Mouse (Mus musculus): ENCODE data around the gene Cdkn2aipnl. TPM values are rescaled to one million over a fixed set of nuclear protein-coding genes. Genes with fewer than 3 reads are reported as not detected.

Gene Cdkn2aipnl
- polyA plus RNA-seq, 1 experiment = 92.4 TPM

- no peak overlapping the region; the same call in 1 of the 2 replicates for H3K27ac ChIP-seq (ENCODE audit: control insufficient read depth, insufficient read depth, low read length)
- H3K27me3 ChIP-seq (ENCODE audit: control insufficient read depth, insufficient read depth, low read length) = no peaks in the 10 kb centered on the region
- WGBS = 92% methylated on average over 5 of the region's 5 CpGs
- H3K4me1 ChIP-seq (replicated peaks; ENCODE audit: control insufficient read depth, insufficient read depth, low read length) = peaks cover 35% of the 10 kb centered on the region
- no peak for DNase-seq
- peaks cover 20% of the 10 kb centered on the region for H3K36me3 ChIP-seq (ENCODE audit: control insufficient read depth, insufficient read depth, low read length)
- H3K4me3 ChIP-seq (ENCODE audit: control insufficient read depth, insufficient read depth, low read length) = no peak overlapping the region
- no peak for TF ChIP-seq CTCF (IDR thresholded peaks at IDR 0.05; ENCODE audit: borderline replicate concordance, control insufficient read depth, extremely low read depth, insufficient read depth, low read length, poor library complexity)
- no peak for TF ChIP-seq POLR2A (IDR thresholded peaks at IDR 0.05; ENCODE audit: control insufficient read depth, extremely low read depth, insufficient read depth, low read length, poor library complexity)
These were observed 810 bp upstream of the Cdkn2aipnl start for GRCm38 (mm10) chr11:51966651-51967050.

GRCm38 (mm10) chr11:51968896-51969295 lies 1.4 kb downstream of the Cdkn2aipnl start:
- peaks cover 23% of the 10 kb centered on the region for H3K4me1 ChIP-seq (replicated peaks; ENCODE audit: control insufficient read depth, insufficient read depth, low read length)
- no peak for TF ChIP-seq POLR2A (IDR thresholded peaks at IDR 0.05; ENCODE audit: control insufficient read depth, extremely low read depth, insufficient read depth, low read length, poor library complexity)
- no peak for TF ChIP-seq CTCF (IDR thresholded peaks at IDR 0.05; ENCODE audit: borderline replicate concordance, control insufficient read depth, extremely low read depth, insufficient read depth, low read length, poor library complexity)
- WGBS = 83% methylated on average over 9 of the region's 9 CpGs
- peak overlapping the region; percentile 30; the same call in 1 of the 2 replicates for H3K27ac ChIP-seq (ENCODE audit: control insufficient read depth, insufficient read depth, low read length)
- H3K27me3 ChIP-seq (ENCODE audit: control insufficient read depth, insufficient read depth, low read length) = no peaks in the 10 kb centered on the region
- H3K36me3 ChIP-seq (ENCODE audit: control insufficient read depth, insufficient read depth, low read length) = peaks cover 43% of the 10 kb centered on the region
- DNase-seq = no peak
- no peak overlapping the region for H3K4me3 ChIP-seq (ENCODE audit: control insufficient read depth, insufficient read depth, low read length)

- peaks cover 48% of the 10 kb centered on the region for H3K36me3 ChIP-seq (ENCODE audit: control insufficient read depth, insufficient read depth, low read length)
- H3K4me3 ChIP-seq (ENCODE audit: control insufficient read depth, insufficient read depth, low read length) = no peak overlapping the region
- 91% methylated on average over 2 of the region's 2 CpGs for WGBS
- H3K27ac ChIP-seq (ENCODE audit: control insufficient read depth, insufficient read depth, low read length) = no peak overlapping the region
- no peaks in the 10 kb centered on the region for H3K27me3 ChIP-seq (ENCODE audit: control insufficient read depth, insufficient read depth, low read length)
- DNase-seq = no peak
- peaks cover 22% of the 10 kb centered on the region for H3K4me1 ChIP-seq (replicated peaks; ENCODE audit: control insufficient read depth, insufficient read depth, low read length)
- TF ChIP-seq CTCF (IDR thresholded peaks at IDR 0.05; ENCODE audit: borderline replicate concordance, control insufficient read depth, extremely low read depth, insufficient read depth, low read length, poor library complexity) = no peak
- TF ChIP-seq POLR2A (IDR thresholded peaks at IDR 0.05; ENCODE audit: control insufficient read depth, extremely low read depth, insufficient read depth, low read length, poor library complexity) = no peak
These were observed 2.0 kb downstream of the Cdkn2aipnl start for GRCm38 (mm10) chr11:51969511-51969910.

GRCm38 (mm10) chr11:51971644-51972043 lies 4.2 kb downstream of the Cdkn2aipnl start:
- TF ChIP-seq CTCF (IDR thresholded peaks at IDR 0.05; ENCODE audit: borderline replicate concordance, control insufficient read depth, extremely low read depth, insufficient read depth, low read length, poor library complexity) (no peak), POLR2A (IDR thresholded peaks at IDR 0.05; ENCODE audit: control insufficient read depth, extremely low read depth, insufficient read depth, low read length, poor library complexity) (no peak)
- no peaks in the 10 kb centered on the region for H3K27me3 ChIP-seq (ENCODE audit: control insufficient read depth, insufficient read depth, low read length)
- 96% methylated on average over 6 of the region's 6 CpGs for whole genome bisulfite sequencing
- H3K4me3 ChIP-seq (ENCODE audit: control insufficient read depth, insufficient read depth, low read length) = no peak overlapping the region
- no peak for DNase-seq
- no peak overlapping the region for H3K27ac ChIP-seq (ENCODE audit: control insufficient read depth, insufficient read depth, low read length)
- peaks cover 65% of the 10 kb centered on the region for H3K36me3 ChIP-seq (ENCODE audit: control insufficient read depth, insufficient read depth, low read length)
- peaks cover 15% of the 10 kb centered on the region for H3K4me1 ChIP-seq (replicated peaks; ENCODE audit: control insufficient read depth, insufficient read depth, low read length)

- under 1% methylated on average over 29 of the region's 29 CpGs for WGBS
- Histone ChIP-seq H3K4me3 (ENCODE audit: control insufficient read depth, insufficient read depth, low read length) (peak overlapping the region; percentile 95), H3K27me3 (ENCODE audit: control insufficient read depth, insufficient read depth, low read length) (no peaks in the 10 kb centered on the region), H3K36me3 (ENCODE audit: control insufficient read depth, insufficient read depth, low read length) (peaks cover 28% of the 10 kb centered on the region), H3K27ac (ENCODE audit: control insufficient read depth, insufficient read depth, low read length) (peak overlapping the region; percentile 49), H3K4me1 (replicated peaks; ENCODE audit: control insufficient read depth, insufficient read depth, low read length) (peaks cover 3% of the 10 kb centered on the region)
- peak; percentile 38 for DNase-seq
- TF ChIP-seq POLR2A (IDR thresholded peaks at IDR 0.05; ENCODE audit: control insufficient read depth, extremely low read depth, insufficient read depth, low read length, poor library complexity) = no peak
- no peak for TF ChIP-seq CTCF (IDR thresholded peaks at IDR 0.05; ENCODE audit: borderline replicate concordance, control insufficient read depth, extremely low read depth, insufficient read depth, low read length, poor library complexity)
These were observed 32.3 kb downstream of the Cdkn2aipnl start for GRCm38 (mm10) chr11:51999611-52000289.

- DNase-seq = peak; percentile 94
- H3K27ac ChIP-seq (ENCODE audit: control insufficient read depth, insufficient read depth, low read length) = peak within 1 kb of the TSS; percentile 62
- H3K36me3 ChIP-seq (ENCODE audit: control insufficient read depth, insufficient read depth, low read length) = peaks cover 21% of the 10 kb centered on the region
- TF ChIP-seq CTCF (IDR thresholded peaks at IDR 0.05; ENCODE audit: borderline replicate concordance, control insufficient read depth, extremely low read depth, insufficient read depth, low read length, poor library complexity) (peak; percentile 49; the same call in 1 of the 2 replicates), POLR2A (IDR thresholded peaks at IDR 0.05; ENCODE audit: control insufficient read depth, extremely low read depth, insufficient read depth, low read length, poor library complexity) (peak; percentile 52; the same call in 1 of the 2 replicates)
- peaks cover 3% of the 10 kb centered on the region for H3K4me1 ChIP-seq (replicated peaks; ENCODE audit: control insufficient read depth, insufficient read depth, low read length)
- H3K27me3 ChIP-seq (ENCODE audit: control insufficient read depth, insufficient read depth, low read length) = no peaks in the 10 kb centered on the region
- WGBS = under 1% methylated on average over 63 of the region's 63 CpGs
- peak within 1 kb of the TSS; percentile 95 for H3K4me3 ChIP-seq (ENCODE audit: control insufficient read depth, insufficient read depth, low read length)
These were observed 33.0 kb downstream of the Cdkn2aipnl start, which contains the start of gene Ube2b for GRCm38 (mm10) chr11:52000290-52000962. TSS of gene Ube2b (minus strand) at chr11:52000762.
